Mouse (Mus musculus) T-helper 2 cell (primary cell): Measurements from ENCODE around the gene Utrn.

Experiments used
- in situ Hi-C: fragments of 300-600 bp; cut with MboI, MseI; formaldehyde crosslinking; loops from one replicate; pipeline ENCODE4 v1.15.1; 2025; ENCODE audit warnings: high pct_unique_total_duplicates

Utrn gene

DNA sequence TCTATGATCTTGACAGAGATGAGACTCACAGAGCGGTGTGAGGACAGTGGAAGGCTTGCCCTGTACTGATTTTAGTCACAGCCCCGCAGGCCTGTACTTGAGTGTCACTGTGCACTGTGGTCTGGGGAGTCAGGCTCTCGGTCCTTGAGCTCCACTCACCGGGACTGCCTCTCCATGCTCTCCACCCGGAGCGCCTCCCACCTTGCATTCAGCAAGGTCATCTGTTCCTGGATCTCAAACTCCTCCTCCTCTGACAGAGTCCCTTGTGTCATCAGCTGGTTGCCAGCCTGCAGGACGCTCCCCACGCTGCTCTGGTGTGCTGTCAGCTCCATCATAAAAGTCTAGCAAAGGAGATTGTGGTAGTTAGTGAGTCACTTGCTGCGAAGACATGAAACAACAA, 131.2 kb downstream of the Utrn start:
- in situ Hi-C loops = no loop called here

DNA sequence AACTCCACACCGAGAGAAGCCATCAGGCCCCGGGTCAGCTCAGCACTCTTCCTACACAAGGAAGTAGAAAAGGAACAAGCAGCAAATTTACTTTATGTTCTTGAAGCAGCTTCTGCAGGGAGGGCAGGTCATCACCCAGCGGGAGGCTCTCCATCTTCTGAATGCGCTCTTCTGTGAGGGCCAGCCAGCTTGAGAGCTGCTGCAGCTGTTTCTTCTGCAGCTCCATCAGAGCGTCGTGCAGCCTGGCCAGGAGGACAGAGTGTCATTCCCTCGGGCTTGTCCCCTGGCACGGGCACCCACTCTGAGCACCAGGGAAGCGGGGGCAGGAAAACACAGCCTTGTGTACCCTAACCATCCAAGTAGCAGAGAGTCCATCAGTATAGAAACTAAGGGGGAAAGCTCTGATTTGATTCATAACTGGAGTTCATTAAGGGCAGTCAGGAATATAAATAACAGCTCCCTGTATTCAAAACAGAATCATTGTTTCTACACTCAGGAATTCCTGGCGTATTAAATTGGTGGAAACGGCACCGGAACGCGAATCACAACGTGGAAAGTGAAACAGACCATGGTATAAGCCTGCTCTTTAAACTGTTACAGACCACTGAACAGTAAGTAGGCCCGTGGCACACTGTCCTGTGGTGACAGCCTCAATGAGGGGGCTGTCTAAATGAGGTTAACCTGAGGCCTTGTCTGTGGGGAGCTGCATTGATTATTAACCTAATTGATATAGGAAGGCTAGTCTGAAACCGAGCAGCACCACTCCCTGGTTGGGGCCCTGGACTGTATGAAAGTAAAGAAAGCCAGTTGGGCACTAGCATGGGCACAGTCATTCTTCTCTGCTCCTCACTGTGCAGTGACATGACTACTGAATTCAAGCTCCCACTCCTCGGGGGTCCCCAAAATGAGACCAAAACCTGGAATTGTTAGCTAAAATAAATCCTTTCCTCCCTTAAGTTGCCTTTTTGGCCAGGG, 132.0 kb downstream of the Utrn start:
- in situ Hi-C loops = no loop called here

DNA sequence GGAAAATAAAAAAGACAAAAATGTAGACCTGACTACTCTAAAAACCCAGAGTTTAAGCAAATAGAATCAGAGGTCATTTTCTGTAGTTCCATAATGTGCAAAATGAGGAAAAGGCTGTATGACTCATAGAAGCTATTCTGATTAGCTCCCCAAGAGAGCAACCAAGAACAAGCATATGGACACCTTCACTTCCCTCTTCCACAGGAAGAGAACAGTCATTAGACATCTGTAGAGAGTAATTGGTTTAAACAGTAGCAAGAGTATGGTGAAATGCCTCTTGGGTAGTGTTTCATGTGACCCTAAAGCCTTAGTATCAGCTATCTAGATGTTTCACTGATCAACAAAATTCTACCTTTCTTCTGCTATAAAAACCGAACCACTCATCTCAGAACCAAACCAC, 133.5 kb downstream of the Utrn start:
- in situ Hi-C loops = no loop called here

DNA sequence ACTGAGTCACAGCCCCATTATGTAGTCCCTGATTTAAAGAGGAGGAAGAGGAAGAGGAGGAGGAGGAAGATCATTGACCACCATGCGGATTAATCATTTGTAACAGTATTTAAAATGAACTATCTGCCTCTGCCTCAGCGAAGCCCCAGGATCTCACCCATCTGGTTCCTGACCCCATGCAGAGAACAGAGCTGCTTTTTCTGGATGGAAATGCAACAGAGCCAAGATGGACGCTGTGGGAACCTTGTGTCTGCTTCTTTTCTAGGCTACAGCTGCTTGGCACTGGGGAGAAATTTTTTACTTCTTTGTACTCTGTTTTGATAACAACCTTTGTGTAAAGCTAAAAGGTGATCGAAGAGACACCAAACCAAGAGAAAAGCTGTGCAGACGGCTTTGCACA, 137.7 kb downstream of the Utrn start:
- in situ Hi-C loops = no loop called here

DNA sequence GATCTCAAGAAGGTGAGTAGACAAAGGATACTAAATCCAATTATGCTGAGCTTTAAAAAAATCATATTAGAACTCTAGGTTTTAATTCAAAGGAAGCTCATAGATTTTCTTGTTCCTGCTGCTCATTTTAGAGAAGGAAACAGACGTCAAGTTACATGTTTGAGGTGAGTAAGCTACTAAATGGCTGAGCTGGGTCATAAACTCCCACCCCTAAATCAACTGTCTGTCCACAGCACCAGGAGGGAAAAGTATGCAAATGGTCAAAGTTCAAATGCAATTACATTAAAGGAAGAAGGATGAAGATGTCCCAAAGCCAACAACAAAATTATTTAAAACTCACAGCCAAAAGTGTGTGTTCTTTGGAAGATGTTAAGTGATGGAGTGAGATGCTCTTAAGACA, 139.5 kb downstream of the Utrn start:
- in situ Hi-C loops = no loop called here

DNA sequence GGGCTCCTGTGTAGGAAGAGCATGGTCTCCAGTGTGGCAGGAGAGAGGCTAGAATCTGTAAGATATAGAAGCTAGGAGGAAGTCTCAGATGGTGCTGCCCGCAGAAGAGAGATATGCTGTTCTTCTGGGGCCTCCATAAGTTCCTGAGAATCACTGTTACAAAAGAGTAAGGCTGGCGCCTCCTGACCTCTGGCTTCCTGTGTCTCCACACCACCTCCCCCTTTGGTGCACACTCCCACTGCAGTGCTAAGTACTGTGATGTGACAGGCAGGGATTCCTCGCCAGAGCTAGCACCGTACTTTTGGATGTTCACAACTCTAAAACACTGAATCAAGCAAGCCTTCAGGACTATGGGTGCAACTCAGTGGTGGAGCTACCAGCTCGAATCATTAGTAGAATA, 140.1 kb downstream of the Utrn start:
- in situ Hi-C loops = no loop called here

DNA sequence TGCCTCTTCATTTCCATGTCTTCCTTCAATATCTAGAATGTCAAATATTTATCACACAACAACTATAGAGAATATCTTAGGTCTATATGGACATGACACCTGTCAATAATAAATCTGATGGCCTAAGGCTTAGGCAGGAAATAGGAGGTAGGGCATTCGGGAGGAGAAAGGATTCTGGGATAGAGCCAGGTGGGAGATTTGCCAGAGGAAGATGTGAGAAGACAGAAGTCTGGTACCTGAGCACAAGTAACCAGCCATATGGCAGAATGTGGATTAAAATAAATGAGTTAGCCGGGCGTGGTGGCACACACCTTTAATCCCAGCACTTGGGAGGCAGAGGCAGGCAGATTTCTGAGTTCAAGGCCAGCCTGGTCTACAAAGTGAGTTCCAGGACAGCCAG, 141.3 kb downstream of the Utrn start:
- in situ Hi-C loops = no loop called here

DNA sequence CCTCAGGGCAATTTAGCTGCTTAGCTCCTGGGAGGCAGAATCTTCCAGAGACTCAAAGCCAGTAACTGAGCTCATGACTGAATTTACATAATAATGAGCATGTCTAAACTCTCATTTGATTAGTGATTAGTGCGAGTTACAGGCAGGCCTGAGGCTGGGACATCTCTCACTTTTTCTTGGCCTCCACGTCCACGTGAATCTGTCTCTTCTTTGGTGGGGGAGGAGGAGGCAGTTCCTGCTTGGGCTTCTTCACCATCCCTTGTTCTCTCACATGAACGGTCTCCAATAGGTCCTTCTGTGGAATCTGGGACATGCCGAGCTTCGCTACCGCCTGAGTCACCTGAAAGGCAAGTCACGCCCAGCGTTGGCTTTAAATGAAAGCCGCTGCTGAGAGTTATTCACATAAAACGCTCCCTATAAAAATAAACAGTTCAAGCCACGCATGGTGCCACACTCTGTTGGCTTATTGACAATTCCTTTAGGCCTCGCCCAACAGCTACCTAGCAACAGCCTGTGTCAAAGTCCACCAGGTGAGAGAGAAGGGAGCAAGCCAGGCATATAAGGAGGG, 143.0 kb downstream of the Utrn start:
- in situ Hi-C loops = no loop called here

DNA sequence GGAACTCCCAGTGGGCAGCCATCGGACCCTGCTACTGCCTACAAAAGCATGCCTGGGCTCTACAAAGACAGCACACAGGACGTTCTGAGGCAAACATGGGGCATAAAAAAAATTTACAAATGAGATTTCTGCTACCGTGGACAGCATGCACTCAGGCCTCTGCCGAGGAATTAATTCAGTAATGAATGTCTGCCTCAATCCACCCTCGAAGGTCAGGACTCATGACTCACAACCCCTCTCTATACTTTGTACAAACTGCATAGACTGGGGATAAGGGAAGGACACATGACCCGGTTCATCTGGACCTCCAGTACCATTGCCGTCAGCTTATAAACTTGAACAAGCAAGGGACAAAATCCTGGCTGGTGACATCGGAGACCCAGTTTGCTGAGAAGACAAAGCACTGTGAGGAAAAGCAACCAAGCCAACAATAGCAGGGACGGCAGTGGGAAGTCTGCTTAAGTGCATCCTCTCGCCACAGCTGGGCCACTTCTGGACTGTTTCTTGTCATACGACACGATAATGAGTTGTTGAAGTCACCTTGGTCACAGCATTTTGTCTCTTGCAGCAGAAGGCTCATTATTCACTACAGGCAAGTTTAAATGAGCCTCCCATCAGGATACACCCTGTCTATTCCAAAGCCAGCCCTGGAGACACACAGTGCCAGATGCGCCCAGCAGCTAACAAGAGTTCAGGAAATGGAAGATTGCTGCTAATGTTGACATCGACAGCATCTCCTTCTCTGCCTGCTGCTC, 144.7 kb downstream of the Utrn start:
- in situ Hi-C loops = no loop called here

DNA sequence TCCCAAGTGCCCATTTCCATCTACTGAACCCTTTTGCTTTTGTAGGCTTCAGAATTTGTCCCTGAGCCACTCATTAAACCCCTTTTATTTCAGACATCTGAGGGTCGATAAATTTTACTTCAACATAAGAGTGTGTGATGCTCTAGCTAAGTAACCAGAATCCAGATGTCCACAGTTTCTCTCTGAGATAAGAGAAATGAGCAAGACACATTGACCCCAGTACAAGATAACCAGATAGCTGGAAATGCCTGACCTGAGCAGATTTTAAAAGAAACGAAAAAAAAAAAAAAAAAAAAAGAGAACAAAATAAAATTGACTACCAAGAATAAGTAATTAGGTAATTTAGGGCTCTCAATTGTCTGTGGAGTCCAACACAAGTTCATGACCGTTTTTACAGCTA, 145.9 kb downstream of the Utrn start:
- in situ Hi-C loops = no loop called here

DNA sequence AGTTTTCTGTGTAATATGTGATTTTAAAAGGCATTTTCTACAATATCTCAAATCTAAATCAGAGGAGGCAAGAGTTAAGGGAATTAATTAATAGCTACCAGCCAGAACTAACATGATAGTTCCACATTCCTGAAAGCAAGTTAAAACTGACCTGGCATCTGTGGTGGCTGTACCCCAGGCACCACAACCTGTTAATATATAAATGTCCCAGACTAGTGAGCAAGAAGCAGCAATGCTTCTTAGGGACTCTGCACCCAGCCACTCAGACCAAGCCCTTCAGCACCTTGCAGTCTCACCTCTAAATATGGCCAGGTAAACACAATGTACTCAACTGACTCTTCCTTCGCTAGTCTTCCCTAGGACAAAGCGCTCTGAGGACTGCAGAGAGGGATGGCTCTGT, 147.1 kb downstream of the Utrn start:
- in situ Hi-C loops = no loop called here

DNA sequence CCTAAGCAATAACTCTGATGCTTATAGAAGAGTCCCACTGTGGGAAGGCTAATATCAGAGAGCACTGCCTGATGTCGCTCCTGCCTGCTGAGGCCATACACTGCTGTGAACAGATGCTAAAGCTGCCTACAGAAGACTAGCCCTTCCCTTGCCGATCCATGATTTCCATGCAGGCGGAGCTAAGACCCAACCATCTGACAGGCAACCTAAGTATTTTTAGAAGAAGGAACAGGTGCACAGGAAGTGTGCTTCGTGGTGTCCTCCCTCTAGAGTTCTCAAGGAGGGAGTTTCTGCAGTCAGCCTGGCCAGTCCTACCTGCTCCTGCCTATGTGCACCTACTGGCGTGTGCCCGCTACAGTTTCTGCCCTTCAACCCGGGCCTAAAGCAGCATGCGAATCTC, 150.8 kb downstream of the Utrn start:
- in situ Hi-C loops = no loop called here

DNA sequence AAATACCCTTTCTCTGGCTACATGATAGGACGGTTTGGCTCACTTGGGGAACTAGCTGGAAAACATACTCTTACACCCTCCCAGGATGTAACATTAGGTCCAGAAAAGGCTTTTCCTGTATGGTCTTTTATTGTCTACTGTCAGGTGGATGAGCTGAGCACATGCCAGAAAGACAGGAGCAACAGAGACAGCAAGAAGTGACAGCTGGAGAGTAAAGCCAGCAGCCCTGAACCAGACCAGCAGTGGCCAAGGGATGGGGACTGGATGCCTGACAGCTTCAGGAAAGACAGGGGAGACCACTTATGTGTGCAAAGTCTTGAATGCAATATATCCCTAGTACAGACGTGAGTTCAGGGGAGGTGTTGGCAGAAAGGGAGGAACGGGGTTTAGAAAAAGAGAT, 151.8 kb downstream of the Utrn start:
- in situ Hi-C loops = no loop called here

DNA sequence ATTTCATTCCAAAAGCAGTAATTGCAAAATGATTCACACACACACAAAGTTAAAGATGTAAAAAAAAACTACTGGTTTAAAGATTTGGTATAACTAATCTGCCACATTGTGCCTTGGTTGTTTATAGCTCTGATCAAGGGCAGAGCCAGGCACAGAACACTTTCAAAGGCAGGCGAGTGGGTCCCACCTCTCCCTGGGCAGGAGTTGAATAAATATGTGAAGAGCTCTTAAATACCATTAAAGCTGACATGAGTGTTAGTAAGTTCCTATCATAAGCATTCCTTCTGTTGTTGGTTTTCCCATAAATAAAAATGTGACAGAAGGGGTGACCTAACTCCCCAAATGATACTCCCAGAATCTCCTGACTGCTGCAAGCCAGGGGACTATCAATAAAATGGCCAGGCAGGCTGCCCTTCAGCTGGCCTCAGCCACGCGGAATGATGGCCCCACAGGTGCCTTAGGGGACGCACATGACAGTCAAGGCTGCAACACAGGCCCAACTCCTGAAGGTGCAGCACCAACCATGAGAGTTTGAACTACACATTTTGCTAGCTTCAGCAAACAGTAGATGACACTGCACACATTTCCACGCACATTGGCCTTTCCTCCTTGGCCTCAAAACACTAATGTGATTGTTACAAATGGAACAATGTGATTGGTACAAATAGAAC, 152.4 kb downstream of the Utrn start:
- in situ Hi-C loops = no loop called here

DNA sequence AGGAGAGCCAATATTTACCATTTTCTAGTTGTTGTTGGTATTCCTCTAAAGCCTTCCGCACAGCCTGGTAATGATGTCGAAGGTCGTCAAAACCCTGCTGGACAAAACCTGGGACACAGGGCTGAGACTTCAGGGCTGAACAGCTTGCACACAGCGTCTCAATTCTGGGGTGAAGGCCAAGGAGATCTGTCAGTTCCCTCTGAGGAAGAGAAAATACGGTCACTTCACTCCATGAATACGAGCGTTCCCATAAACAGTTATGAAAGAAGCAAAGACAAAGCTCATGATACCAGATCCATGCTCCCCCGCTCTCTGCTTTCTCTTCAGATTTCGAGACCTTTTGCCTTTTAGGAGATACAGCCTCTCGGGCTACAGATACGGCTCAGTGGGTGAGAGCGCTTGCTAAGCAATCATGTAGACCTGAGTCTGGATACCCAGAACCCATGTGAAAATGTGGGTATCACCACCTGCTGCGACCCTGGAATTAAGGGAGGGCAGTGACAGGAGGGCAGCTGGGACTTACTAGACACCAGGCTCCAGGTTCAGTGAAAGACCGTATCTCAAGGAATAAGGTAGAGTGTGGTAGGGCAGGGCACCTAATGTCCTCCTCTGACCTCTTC, 155.8 kb downstream of the Utrn start:
- in situ Hi-C loops = no loop called here

DNA sequence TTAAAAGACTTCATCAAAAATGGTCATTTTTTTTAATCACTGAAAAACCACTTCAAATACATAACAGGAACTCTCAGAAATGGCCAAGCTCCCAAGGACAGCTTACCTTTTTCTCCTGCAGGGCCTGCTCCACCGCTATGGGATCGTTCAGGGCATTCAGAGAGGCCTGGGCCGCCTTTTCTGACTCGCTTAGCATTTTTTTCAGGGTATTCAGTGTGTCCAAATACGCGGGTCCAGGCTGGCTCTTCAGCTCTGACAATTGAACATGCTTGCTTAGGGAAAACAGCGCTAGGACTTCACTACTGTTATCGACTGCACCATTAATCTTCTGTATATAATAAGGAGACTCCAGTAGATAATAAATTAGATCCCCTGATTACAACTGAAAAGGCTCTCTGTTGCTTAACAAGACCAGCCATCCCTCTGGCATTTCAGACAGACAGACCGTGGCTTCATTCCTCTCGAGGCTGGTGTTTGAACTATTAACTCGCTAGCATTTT, 157.8 kb downstream of the Utrn start:
- in situ Hi-C loops = no loop called here

DNA sequence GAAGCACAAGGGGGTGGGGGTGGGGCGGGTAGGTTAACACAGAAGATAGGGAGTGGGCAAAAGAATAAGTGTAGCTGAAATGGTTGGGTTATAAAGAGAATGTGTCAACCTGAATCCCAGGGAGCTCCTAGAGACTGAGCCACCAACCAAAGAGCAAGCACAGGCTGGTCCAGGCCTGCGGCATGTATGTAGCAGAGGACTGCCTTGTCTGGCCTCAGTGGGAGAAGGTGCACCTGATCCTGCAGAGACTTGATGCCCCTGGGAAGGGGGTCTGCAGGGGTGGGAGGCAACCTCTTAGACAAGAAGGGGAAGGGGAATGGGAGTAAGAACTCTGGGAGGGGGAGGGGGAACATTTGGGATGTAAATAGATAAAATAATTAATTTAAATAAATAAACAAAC, 162.6 kb downstream of the Utrn start:
- in situ Hi-C loops = no loop called here

DNA sequence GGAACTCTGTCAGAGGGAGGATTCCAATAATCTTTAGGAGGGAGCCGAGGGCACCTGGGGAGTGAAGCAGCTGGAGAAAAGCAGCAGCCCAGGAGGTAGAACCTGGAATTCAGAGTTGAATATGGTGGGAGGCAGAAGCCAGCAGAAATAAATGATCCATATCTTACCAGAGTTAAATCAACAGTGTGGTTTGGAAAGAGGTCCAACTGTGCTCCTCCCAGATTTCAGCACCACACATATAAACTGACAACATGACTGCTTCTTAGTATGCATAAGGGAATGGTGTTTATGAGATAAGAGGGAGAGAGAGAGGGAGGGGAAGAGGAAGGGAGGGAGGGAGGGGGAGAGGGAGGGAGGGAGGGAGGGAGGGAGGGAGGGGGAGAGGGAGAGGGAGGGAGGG, 163.2 kb downstream of the Utrn start:
- in situ Hi-C loops = no loop called here

DNA sequence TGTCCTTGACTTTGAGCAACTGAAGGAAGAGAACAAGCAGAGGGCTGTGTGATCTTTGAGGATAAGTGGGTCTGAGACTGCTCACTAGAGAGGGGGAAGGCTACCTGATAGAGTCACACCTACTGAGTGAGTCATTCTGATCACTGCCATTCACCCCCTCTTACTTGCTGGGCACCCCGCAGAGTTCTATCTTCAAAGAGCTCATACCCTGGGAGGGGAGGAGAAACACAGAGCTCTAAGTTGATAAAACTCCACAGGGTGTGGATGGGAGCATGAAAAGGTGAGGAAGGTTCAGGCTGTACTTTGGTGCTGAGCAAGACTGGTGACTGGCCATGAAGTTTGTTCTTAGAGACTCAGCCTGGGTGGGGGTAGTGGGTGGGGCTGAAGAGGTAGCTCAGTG, 164.9 kb downstream of the Utrn start:
- in situ Hi-C loops = no loop called here

DNA sequence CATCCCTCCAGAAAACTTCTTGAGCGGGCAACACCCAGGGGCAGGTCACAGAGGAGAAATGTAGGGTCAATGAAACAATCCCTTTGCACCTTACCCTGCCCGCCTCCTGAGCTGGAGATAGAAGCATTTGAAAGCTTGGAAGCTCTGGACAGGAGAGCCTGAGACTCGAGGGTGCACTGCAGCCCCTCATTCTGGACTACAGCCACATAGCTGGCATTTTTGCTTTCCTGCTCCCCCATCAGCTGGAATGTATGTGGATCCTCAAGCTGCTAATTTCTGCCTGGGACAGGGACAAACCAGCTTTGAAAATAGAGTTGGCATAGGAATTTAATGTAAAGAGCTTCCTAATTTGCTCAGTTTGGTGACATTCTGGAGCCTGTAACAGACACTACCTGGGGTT, 165.6 kb downstream of the Utrn start:
- in situ Hi-C loops = no loop called here

DNA sequence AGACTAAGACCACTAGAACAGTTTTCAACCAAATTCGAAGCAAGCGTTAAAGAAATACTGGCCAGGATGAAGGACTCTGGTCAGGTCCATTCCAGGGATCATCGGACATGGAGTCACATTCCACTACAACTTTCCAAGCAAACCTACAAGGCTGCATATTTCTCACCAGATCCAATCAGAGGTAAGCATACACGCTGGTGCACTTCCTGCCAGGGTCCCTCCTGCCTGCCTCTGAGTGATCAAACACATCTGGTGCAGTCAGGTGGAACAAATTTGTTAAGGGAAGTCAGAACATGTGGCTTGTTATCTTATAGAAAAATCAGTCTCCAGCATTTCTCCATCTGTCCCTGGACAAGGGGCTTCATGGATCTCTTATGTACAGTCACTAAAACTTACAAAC, 167.0 kb downstream of the Utrn start:
- in situ Hi-C loops = no loop called here

DNA sequence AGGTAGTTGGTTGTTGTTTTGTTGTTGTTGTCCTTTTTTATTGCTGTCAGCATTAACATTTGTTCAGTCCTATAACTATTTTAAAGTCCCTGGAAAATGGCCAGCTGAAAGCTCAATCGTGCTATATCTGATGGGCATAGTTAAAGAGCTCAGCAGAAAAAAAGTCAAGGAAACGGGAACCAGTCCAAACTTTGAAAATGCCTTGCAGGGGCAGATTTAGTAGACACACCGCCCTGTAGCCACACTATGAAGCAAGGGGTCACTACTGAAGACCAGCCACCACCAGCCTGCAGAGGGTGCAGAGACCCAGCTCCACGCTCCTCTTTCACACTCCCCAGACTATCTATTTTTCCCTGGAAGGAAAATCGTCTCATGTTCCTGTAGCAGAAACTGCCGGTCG, 167.5 kb downstream of the Utrn start:
- in situ Hi-C loops = no loop called here
